Mouse (Mus musculus): ENCODE data around the gene Tcf7l1.

The Tcf7l1 gene

GRCm38 (mm10) chr6:72635760-72636431 is 153.2 kb downstream of the Tcf7l1 start:
- ATAC-seq (ENCODE audit: insufficient number of reproducible peaks, low FRiP score, low TSS enrichment) = peak; percentile 50; the same call in 1 of the 2 replicates

GRCm38 (mm10) chr6:72634311-72634710 is 154.7 kb downstream of the Tcf7l1 start:
- no peak for ATAC-seq (ENCODE audit: insufficient number of reproducible peaks, low FRiP score, low TSS enrichment)

GRCm38 (mm10) chr6:72631700-72632099 is 157.4 kb downstream of the Tcf7l1 start:
- ATAC-seq (ENCODE audit: insufficient number of reproducible peaks, low FRiP score, low TSS enrichment) = no peak

DNA sequence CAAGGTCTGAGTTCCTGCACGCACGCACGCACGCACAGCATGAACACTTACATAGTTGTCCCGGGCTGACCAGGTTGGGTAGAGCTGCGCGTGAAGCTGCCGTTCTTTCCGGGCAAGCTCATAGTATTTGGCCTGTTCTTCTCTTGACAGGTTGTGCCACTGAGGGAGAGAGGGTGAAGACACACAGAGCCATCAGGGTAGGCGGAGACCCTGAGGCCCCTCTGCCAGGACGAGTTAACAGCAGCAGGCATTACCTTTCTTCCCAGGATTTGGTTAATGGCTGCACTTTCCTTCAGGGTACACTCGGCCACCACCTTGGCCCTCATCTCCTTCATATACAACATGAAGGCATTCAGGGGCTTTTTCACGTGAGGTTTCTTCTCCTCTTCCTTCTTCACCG is 158.1 kb downstream of the Tcf7l1 start:
- ATAC-seq (ENCODE audit: insufficient number of reproducible peaks, low FRiP score, low TSS enrichment) = no peak

DNA sequence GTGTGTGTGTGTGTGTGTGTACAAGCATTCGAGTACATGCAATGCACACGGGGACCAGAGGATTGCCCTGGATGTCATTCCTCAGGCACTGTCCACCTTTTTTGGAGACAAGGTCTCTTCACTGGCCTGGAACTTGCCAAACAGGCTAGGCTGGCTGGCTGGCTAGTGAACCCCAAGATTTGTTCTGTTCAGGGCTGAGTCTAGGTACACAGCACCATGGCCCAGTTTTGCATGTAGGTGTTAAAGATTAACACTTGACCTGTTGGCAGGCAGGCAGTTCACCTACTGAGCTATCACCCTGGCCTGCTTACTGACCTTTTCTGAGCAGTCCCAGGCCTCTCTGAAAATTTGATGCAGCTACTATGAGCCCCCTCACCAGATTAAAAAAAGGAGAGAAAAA is 158.7 kb downstream of the Tcf7l1 start:
- no peak for ATAC-seq (ENCODE audit: insufficient number of reproducible peaks, low FRiP score, low TSS enrichment)

DNA sequence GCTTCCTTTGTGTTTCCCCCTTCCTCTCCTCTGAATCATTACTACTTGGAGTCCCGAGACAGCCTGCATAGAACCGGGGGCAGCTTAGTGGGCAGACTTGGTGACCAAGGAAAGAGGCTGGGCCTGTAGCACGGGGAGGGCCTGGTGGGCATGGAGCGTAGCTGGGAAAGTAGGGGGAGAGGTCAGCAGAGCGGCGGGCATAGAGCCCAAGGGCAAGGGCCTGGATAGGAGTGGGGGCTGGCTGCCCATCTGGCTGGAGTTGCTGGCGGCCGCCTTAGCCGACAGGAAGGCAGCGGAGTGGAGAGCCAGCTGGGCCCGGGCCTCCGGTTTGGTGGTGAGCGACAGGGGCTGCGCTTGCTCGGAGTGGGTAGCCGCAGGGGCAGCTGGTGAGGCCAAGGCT is 161.8 kb downstream of the Tcf7l1 start:
- ATAC-seq (ENCODE audit: insufficient number of reproducible peaks, low FRiP score, low TSS enrichment) = no peak

DNA sequence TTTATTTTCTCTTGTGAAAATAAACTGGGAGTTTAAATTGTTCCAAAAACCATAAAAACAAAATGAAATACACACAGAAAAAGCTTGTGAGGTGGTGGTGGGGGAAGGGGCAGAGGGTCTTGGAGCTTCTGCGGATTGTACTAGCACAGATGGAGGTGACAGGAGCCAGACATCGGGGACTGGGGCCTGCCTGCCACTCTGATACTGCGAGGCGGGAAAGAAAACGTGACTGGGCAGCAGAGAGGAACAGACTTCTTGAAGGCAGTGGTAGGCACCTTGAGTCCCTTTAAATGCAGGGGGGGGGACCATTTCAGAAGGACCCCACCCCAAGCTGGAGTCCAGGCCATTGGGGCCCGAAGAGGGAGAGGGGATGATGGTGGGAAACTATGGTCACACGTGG is 162.7 kb downstream of the Tcf7l1 start:
- ATAC-seq (ENCODE audit: insufficient number of reproducible peaks, low FRiP score, low TSS enrichment) = no peak

DNA sequence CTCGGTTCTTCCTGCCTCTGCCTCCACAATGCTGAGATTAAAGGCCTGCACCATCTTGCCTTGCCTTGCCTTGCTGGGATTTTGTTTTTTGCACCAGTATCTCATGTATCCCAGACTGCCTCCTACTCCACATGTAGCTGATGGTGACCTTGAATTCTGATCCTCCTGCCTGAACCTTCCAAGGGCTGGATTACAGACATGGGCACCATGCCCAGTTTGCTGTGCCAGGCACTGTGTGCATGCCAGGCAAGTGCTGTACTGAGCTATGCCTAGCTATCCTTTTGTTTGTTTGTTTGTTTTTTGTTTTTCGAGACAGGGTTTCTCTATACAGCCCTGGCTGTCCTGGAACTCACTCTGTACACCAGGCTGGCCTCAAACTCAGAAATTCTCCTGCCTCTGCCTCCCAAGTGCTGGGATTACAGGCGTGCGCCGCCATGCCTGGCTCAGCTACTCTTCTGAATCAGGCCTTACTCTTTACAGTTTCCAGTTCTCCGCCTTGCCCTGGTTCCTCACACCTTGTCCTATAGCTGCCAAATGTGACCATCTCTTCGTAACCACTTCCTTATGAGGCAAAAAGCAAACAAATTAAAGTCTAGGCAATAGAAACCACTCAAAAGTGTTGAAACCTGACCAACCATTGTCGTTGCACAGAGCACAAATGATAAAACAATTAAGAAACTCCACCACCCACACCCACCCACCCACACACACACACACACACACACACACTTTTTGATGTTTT is 165.2 kb downstream of the Tcf7l1 start:
- ATAC-seq (ENCODE audit: insufficient number of reproducible peaks, low FRiP score, low TSS enrichment) = no peak

DNA sequence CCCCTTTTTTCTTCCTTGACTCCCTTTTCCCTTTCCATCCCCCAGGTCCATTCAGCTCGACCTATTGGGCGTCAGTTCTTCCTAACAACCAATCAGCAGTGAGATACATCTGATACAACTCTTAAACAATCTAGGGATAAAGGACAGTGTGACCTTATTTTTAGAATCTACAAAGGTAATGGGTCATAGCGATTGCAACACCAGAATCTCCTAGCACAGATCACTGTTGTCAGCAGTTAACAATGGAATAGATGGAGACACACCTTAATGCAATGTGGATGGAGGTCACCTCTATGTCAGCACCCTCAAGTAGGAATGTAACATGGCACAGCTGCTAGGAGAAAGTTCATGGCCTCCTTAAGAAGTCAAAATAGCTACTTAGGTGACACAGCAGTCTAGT is 166.1 kb downstream of the Tcf7l1 start:
- ATAC-seq (ENCODE audit: insufficient number of reproducible peaks, low FRiP score, low TSS enrichment) = no peak

DNA sequence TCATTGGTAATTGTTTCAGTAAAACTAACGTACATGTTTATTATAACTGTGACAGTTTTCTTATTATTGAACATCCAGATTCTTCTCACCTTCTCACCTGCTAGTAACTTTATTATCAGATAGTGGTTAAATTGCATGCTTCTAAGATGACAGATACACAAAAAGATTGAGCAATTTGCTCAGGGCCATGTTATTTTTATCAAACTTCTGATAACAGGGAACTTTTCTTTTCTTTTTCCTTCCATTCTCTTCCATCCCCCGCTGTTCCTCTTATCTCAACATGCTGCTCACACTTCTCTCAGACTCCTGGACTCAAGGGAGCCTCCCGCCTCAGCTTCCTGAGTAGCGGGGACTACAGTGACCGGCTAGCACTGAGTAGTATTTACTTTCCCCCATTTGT is 168.1 kb downstream of the Tcf7l1 start:
- no peak for ATAC-seq (ENCODE audit: insufficient number of reproducible peaks, low FRiP score, low TSS enrichment)

DNA sequence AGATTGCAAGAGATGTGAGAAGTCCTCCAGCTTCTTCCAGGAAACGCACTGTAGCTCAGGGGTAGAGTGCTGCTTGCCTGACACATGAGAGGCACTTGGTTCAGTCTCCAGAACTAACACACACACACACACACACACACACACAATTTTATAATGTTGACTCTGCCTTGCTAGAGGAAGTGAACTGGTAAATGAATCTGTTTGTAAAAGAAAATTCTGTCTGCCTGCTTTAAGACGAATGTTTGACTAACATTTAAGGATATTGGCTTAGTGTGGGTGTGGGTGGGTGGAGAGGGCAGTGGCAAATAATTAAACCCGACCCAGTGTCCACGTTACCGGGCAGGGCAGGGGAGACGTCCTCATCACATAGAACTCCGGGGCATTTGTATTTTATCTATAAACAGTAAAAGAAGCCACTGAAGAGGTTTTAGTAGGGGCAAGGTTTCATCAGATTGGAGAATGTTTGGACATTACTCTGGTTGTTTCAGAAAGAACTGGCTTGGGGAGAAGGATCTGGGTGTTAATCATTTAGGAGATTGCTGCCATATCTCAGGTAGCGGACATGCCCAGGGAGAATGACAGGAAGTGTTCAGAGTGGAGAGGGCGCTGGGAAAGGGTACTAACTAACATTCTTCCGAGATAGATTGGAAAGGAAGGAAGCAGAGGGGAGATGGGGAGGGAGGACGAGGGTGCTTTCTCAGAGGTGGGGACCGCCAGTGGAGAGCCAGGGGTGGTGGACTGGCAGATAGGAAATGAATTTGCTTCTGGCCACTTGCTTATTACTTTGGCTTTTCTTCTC is 169.1 kb downstream of the Tcf7l1 start:
- ATAC-seq (ENCODE audit: insufficient number of reproducible peaks, low FRiP score, low TSS enrichment) = no peak

DNA sequence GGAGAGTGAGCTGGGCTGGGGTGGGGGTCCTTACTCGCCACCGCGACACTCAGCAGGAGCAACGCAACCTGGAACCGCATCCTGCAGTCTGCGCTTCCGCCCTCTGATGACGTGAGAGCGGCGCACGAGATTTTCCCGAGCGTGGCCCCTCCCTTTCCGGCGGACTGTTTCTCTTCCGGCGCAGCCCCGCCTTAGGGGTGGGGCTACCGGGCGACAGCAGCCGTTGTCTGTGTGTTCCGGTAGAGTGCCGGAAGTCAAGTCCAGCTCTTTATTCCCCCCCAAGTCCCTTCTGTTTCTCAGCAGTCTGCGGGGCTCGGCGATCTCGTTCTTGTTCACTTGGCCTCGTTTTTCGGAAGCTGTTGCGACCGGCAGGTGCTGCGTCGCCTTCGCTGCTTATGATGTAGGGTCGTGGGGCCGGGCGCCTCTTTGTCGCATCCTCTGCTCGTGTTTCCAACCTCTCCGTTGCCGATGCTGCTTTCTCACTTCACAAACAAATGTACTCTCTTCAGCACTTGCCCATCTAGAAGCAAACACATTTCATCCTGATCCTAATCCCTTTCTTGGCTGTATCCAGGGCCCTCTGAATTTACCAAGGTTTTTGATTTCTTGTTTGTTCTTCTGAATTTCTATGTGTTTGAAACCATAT is 172.3 kb downstream of the Tcf7l1 start, which contains the start of gene Tgoln1:
TSS of gene Tgoln1 (minus strand) at position 358 of the 646 bp plus-strand sequence.
- peak; percentile 97 for ATAC-seq (ENCODE audit: insufficient number of reproducible peaks, low FRiP score, low TSS enrichment)

DNA sequence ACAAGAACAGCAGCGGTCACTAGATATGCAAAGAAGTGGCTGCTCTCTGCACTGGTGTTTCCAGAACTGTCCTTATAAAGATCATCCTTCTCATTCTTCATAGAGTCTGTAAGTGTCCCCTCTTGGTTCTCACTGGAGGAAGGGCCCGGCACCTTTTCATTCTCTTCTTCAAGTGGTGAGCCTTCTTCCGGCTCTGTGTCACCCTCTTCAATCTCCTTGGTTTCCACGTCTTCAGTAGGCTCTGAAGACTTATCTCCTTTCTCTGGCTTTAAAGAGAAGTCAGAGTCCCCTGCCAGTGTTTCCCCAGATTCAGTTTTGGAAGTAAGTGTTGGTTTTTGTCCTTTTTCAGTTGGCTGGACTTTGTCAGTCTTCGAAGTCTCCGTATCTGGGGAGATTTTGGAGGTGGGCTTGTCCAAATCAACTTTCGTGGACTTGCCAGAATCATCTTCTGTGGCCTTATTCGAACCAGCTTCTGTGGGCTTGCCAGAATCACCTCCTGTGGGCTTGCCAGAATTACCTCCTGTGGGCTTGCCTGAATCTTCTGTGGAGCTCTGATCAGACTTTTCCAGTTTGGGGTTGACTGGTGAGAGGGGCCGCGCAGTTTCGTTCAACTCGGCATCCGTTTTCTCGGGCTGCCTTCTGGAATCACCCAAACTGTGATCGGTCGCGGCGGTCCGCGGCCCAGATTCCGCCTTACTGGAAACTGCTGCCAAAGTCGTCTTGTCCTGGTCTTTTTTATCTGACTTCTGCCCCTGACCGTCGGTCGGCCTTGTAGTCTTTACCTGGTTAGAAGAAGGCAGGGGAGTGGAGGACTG is 173.3 kb downstream of the Tcf7l1 start:
- 0 out of 2 replicates have a peak, but pooled peaks have one; percentile 3 for ATAC-seq (ENCODE audit: insufficient number of reproducible peaks, low FRiP score, low TSS enrichment)

DNA sequence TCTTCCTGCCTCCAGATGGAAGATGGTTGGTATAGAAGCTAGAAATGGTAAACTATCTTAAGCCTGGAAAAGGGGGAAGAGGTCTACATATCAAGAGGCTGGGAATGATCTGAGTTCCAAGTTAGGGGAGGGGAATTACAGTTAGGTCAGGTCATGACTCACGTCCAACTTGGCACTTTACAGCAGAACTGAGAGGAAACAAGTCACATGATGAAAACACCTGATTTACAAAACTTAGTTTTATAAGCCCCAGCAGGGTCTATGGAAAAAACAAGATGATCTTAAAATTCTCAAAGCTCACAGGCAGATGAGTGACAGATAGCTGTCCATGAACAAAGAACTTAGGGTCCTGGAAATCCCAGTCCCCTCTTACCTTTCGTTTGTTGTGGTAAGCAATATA is 173.9 kb downstream of the Tcf7l1 start:
- no peak for ATAC-seq (ENCODE audit: insufficient number of reproducible peaks, low FRiP score, low TSS enrichment)

DNA sequence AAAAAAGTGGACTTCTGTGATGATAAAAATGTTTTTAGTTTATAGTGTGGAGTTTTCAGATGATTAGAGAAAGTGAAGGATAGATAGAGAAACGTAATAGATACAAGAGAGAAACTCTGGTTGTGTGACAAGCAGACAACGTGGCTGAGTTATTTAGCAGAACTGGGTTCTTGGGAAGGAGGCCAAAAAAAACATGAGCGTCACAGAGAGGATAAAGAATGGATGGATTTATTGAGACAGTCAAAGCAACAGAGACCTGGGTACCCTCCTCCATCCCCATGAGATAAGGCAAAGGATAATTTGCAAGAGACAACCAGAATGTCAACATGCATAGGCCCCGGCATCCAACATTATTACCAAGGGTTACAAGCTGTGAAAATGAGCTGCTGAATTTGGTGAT is 178.8 kb downstream of the Tcf7l1 start:
- ATAC-seq (ENCODE audit: insufficient number of reproducible peaks, low FRiP score, low TSS enrichment) = no peak

GRCm38 (mm10) chr6:72608662-72609184 is 180.3 kb downstream of the Tcf7l1 start:
- no peak for ATAC-seq (ENCODE audit: insufficient number of reproducible peaks, low FRiP score, low TSS enrichment)

- no peak for ATAC-seq (ENCODE audit: insufficient number of reproducible peaks, low FRiP score, low TSS enrichment)
These were observed 181.4 kb downstream of the Tcf7l1 start for GRCm38 (mm10) chr6:72607676-72608075.

DNA sequence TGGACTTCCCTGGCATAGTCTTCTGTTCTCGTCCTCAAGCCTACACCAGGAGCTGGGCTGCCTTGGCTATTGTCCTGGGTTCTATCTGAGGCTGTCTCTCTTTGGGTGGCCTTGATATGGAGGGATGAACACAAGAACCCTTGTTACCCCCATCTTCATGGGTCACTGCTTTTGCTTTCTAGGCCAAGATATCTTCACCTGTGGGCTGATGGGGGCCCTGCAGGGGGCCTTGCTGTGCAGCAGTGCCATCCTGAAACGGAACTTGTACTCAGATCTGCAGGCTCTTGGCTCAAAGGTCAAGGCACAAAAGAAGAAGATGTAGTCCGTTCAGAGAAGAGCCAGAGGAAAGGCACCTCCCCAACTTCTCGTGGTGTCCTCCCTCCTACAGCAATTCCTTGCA is 182.0 kb downstream of the Tcf7l1 start:
- no peak for ATAC-seq (ENCODE audit: insufficient number of reproducible peaks, low FRiP score, low TSS enrichment)

DNA sequence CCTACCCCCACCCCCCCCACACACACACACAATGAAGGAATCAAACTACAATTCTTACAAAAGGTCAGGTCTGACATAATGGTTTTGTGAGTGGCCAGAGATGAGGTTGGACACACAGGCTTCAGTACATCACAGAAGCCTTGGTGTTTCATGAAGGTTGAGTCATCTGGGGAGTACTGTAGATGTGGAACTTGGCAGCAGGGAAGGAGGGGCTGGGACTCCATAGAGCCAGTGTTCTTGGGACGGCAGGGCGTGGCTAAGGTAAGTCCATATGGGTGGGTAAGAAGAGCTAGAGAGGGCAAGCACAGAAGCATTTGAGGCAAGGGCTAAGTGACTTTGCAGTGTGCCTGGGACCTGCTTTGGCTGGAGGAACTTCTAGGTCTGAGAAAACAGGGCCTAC is 185.0 kb downstream of the Tcf7l1 start:
- ATAC-seq (ENCODE audit: insufficient number of reproducible peaks, low FRiP score, low TSS enrichment) = no peak

DNA sequence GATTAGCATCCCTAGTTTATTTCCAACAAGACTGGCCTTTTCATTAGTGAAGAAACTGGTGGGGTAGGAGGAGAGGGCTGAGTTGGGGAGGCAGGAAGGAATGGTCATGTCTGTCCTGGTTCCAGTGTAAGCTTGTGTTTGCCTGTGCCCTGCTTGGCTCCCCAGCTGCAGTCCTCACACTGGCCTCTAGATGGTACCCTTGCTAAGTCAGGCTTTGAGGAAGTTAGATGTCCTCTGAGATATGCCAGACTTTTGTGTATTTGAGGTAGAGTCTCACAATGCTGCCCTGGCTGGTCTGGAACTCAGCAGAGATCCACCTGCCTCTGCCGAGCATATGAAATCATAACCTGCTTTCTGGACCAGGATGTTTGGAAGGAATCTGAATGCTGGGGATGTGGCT is 187.3 kb downstream of the Tcf7l1 start:
- no peak; the same call in 1 of the 2 replicates for ATAC-seq (ENCODE audit: insufficient number of reproducible peaks, low FRiP score, low TSS enrichment)

All from cerebellum, adult (tissue).